Mouse (Mus musculus): ENCODE results near the gene Fez2. TPM values are rescaled to one million over a fixed set of nuclear protein-coding genes. Genes with fewer than 3 reads are reported as not detected.

Gene Fez2
- polyA plus RNA-seq, 1 experiment from 2014 or later, result 51.0 TPM

GRCm38 (mm10) chr17:78403804-78404203 lies 14.1 kb downstream of the Fez2 start:
- ATAC-seq (ENCODE audit: low FRiP score, low TSS enrichment), result no peak
- no peaks in the 10 kb centered on the region for H3K9me3 ChIP-seq (ENCODE audit: control insufficient read depth, low read length)
- H3K27me3 ChIP-seq (ENCODE audit: control insufficient read depth, insufficient read depth, low read length), result no peaks in the 10 kb centered on the region
- DNase-seq, result no peak
- H3K4me1 ChIP-seq (ENCODE audit: control insufficient read depth, insufficient read depth, low read length), result no peaks in the 10 kb centered on the region
- H3K36me3 ChIP-seq (ENCODE audit: control insufficient read depth, insufficient read depth, low read length), result peaks cover 18% of the 10 kb centered on the region; the same call in 1 of the 2 replicates
- no peak overlapping the region for H3K9ac ChIP-seq (replicated peaks; ENCODE audit: low read length)
- H3K4me2 ChIP-seq (ENCODE audit: low read length), result no peak overlapping the region
- H3K27ac ChIP-seq (replicated peaks; ENCODE audit: low read depth, low read length), result no peak overlapping the region
- H3K4me3 ChIP-seq (replicated peaks; ENCODE audit: low read depth, low read length), result no peak overlapping the region
- 97% methylated on average over 9 of the region's 9 CpGs for WGBS

DNA sequence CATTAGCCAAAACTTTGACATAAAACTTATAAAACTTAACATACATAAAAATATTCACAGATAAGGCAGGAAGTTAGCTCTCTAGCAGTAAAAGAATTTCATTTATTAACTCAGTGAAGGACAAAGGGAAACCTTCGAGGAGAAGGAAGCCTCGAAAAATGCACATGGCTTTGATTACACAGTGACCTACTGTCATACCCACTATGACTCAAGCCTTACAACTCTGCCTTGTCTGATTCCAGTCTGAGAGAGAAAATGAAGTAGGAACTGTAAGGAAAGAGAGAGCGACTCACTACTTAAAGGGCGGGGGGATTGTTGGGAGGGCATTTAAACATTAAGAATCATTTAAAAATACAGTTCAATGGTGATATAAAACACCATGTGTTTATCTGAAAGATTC lies 14.7 kb downstream of the Fez2 start:
- H3K4me3 ChIP-seq (replicated peaks; ENCODE audit: low read depth, low read length), result no peak overlapping the region
- H3K36me3 ChIP-seq (ENCODE audit: control insufficient read depth, insufficient read depth, low read length), result peaks cover 15% of the 10 kb centered on the region; the same call in 1 of the 2 replicates
- ATAC-seq (ENCODE audit: low FRiP score, low TSS enrichment) (no peak), DNase-seq (no peak)
- H3K27me3 ChIP-seq (ENCODE audit: control insufficient read depth, insufficient read depth, low read length), result no peaks in the 10 kb centered on the region
- H3K9ac ChIP-seq (replicated peaks; ENCODE audit: low read length), result no peak overlapping the region
- H3K27ac ChIP-seq (replicated peaks; ENCODE audit: low read depth, low read length), result no peak overlapping the region
- no peaks in the 10 kb centered on the region for H3K4me1 ChIP-seq (ENCODE audit: control insufficient read depth, insufficient read depth, low read length)
- H3K4me2 ChIP-seq (ENCODE audit: low read length), result no peak overlapping the region
- 95% methylated on average over 4 of the region's 4 CpGs for WGBS
- H3K9me3 ChIP-seq (ENCODE audit: control insufficient read depth, low read length), result no peaks in the 10 kb centered on the region

GRCm38 (mm10) chr17:78402174-78402573 lies 15.8 kb downstream of the Fez2 start:
- WGBS, result 90% methylated on average over 6 of the region's 6 CpGs
- H3K27me3 ChIP-seq (ENCODE audit: control insufficient read depth, insufficient read depth, low read length), result no peaks in the 10 kb centered on the region
- H3K4me1 ChIP-seq (ENCODE audit: control insufficient read depth, insufficient read depth, low read length), result no peaks in the 10 kb centered on the region
- no peak overlapping the region for H3K9ac ChIP-seq (replicated peaks; ENCODE audit: low read length)
- H3K9me3 ChIP-seq (ENCODE audit: control insufficient read depth, low read length), result no peaks in the 10 kb centered on the region
- no peak overlapping the region for H3K4me2 ChIP-seq (ENCODE audit: low read length)
- DNase-seq (no peak), ATAC-seq (ENCODE audit: low FRiP score, low TSS enrichment) (no peak)
- H3K27ac ChIP-seq (replicated peaks; ENCODE audit: low read depth, low read length), result no peak overlapping the region
- H3K4me3 ChIP-seq (replicated peaks; ENCODE audit: low read depth, low read length), result no peak overlapping the region
- H3K36me3 ChIP-seq (ENCODE audit: control insufficient read depth, insufficient read depth, low read length), result peaks cover 15% of the 10 kb centered on the region; the same call in 1 of the 2 replicates

GRCm38 (mm10) chr17:78401713-78402112 lies 16.2 kb downstream of the Fez2 start:
- Histone ChIP-seq H3K4me2 (ENCODE audit: low read length) (no peak overlapping the region), H3K36me3 (ENCODE audit: control insufficient read depth, insufficient read depth, low read length) (peaks cover 15% of the 10 kb centered on the region; the same call in 1 of the 2 replicates), H3K4me3 (replicated peaks; ENCODE audit: low read depth, low read length) (no peak overlapping the region), H3K27me3 (ENCODE audit: control insufficient read depth, insufficient read depth, low read length) (no peaks in the 10 kb centered on the region), H3K9ac (replicated peaks; ENCODE audit: low read length) (no peak overlapping the region), H3K27ac (replicated peaks; ENCODE audit: low read depth, low read length) (no peak overlapping the region), H3K4me1 (ENCODE audit: control insufficient read depth, insufficient read depth, low read length) (no peaks in the 10 kb centered on the region), H3K9me3 (ENCODE audit: control insufficient read depth, low read length) (no peaks in the 10 kb centered on the region)
- DNase-seq, result no peak
- WGBS, result 28% methylated on average over 4 of the region's 4 CpGs
- ATAC-seq (ENCODE audit: low FRiP score, low TSS enrichment), result no peak

- H3K36me3 ChIP-seq (ENCODE audit: control insufficient read depth, insufficient read depth, low read length), result peaks cover 15% of the 10 kb centered on the region; the same call in 1 of the 2 replicates
- H3K9ac ChIP-seq (replicated peaks; ENCODE audit: low read length), result no peak overlapping the region
- H3K4me1 ChIP-seq (ENCODE audit: control insufficient read depth, insufficient read depth, low read length), result no peaks in the 10 kb centered on the region
- WGBS, result 61% methylated on average over 6 of the region's 6 CpGs
- H3K4me3 ChIP-seq (replicated peaks; ENCODE audit: low read depth, low read length), result no peak overlapping the region
- no peaks in the 10 kb centered on the region for H3K9me3 ChIP-seq (ENCODE audit: control insufficient read depth, low read length)
- no peak for ATAC-seq (ENCODE audit: low FRiP score, low TSS enrichment)
- no peak overlapping the region for H3K27ac ChIP-seq (replicated peaks; ENCODE audit: low read depth, low read length)
- H3K4me2 ChIP-seq (ENCODE audit: low read length), result no peak overlapping the region
- H3K27me3 ChIP-seq (ENCODE audit: control insufficient read depth, insufficient read depth, low read length), result no peaks in the 10 kb centered on the region
- no peak for DNase-seq
Measured at GRCm38 (mm10) chr17:78401311-78401710, 16.6 kb downstream of the Fez2 start.

GRCm38 (mm10) chr17:78400130-78400840 lies 17.7 kb downstream of the Fez2 start:
- Histone ChIP-seq H3K9ac (replicated peaks; ENCODE audit: low read length) (no peak overlapping the region), H3K36me3 (ENCODE audit: control insufficient read depth, insufficient read depth, low read length) (peaks cover 15% of the 10 kb centered on the region; the same call in 1 of the 2 replicates), H3K4me3 (replicated peaks; ENCODE audit: low read depth, low read length) (no peak overlapping the region), H3K27me3 (ENCODE audit: control insufficient read depth, insufficient read depth, low read length) (no peaks in the 10 kb centered on the region), H3K9me3 (ENCODE audit: control insufficient read depth, low read length) (no peaks in the 10 kb centered on the region), H3K4me1 (ENCODE audit: control insufficient read depth, insufficient read depth, low read length) (no peaks in the 10 kb centered on the region), H3K27ac (replicated peaks; ENCODE audit: low read depth, low read length) (no peak overlapping the region), H3K4me2 (ENCODE audit: low read length) (no peak overlapping the region)
- DNase-seq (no peak), ATAC-seq (ENCODE audit: low FRiP score, low TSS enrichment) (no peak)
- 88% methylated on average over 12 of the region's 12 CpGs for WGBS

DNA sequence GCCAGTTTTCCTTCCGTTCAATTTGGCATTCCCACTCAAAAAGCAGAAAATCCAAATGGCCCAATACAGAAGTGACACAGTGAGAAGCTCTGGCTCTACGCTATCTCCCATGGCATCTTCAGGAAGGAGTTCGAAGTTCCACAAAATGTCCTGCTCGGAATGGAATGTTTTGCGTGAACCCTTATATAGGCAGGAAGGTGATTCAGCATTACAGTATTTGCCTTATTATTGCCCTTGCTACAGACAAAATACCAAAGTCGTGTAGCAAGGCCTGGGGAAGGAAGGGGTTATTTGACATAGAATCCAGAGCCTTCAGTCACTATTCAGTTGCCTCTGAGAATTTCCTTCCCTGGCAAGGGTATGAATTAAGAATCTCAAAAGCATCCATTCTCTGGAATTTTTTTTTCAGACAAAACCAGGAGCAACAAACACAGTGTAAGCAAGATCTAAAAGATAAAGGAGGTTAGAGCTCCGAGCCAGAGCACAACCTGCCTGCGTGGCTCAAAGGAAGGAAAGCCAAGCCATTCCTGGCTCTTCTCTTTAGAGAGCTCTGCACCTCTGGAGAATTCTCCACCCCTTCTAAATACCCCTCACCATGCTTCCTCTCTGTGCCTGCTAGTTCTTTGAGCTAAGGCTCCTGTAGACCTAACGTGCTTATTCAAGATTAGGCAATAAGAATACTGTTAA lies 25.4 kb downstream of the Fez2 start:
- H3K4me1 ChIP-seq (ENCODE audit: control insufficient read depth, insufficient read depth, low read length), result no peaks in the 10 kb centered on the region
- no peaks in the 10 kb centered on the region for H3K36me3 ChIP-seq (ENCODE audit: control insufficient read depth, insufficient read depth, low read length)
- H3K4me2 ChIP-seq (ENCODE audit: low read length), result no peak overlapping the region
- no peak overlapping the region for H3K4me3 ChIP-seq (replicated peaks; ENCODE audit: low read depth, low read length)
- WGBS, result 87% methylated on average over 9 of the region's 9 CpGs
- DNase-seq (no peak), ATAC-seq (ENCODE audit: low FRiP score, low TSS enrichment) (no peak)
- no peaks in the 10 kb centered on the region for H3K27me3 ChIP-seq (ENCODE audit: control insufficient read depth, insufficient read depth, low read length)
- no peaks in the 10 kb centered on the region for H3K9me3 ChIP-seq (ENCODE audit: control insufficient read depth, low read length)
- H3K27ac ChIP-seq (replicated peaks; ENCODE audit: low read depth, low read length), result no peak overlapping the region
- H3K9ac ChIP-seq (replicated peaks; ENCODE audit: low read length), result no peak overlapping the region

DNA sequence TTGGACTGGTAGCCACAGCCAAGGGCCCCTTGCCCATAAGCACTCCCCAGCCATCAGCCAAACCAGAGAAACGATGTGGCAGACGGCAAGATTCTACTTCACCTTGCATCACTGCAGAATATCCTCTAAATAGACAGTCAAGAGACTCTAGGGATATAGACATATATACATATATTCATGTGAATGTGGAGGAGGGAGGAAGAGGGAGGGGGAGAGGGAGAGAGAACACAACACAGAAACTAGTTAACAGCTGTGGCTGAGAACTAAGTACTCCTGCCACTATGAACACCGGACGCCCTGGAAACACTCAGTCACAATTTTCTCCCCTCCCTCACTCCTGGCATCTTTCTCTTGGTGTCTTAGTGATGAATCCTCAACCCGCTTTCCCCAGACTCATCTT lies 28.4 kb downstream of the Fez2 start:
- no peak overlapping the region for H3K9ac ChIP-seq (replicated peaks; ENCODE audit: low read length)
- H3K36me3 ChIP-seq (ENCODE audit: control insufficient read depth, insufficient read depth, low read length), result no peaks in the 10 kb centered on the region
- ATAC-seq (ENCODE audit: low FRiP score, low TSS enrichment) (no peak), DNase-seq (no peak)
- no peaks in the 10 kb centered on the region for H3K9me3 ChIP-seq (ENCODE audit: control insufficient read depth, low read length)
- H3K4me2 ChIP-seq (ENCODE audit: low read length), result no peak overlapping the region
- H3K4me3 ChIP-seq (replicated peaks; ENCODE audit: low read depth, low read length), result no peak overlapping the region
- no peaks in the 10 kb centered on the region for H3K27me3 ChIP-seq (ENCODE audit: control insufficient read depth, insufficient read depth, low read length)
- 94% methylated on average over 5 of the region's 5 CpGs for WGBS
- H3K4me1 ChIP-seq (ENCODE audit: control insufficient read depth, insufficient read depth, low read length), result no peaks in the 10 kb centered on the region
- no peak overlapping the region for H3K27ac ChIP-seq (replicated peaks; ENCODE audit: low read depth, low read length)
